Mouse (Mus musculus) myocyte (in vitro differentiated cells): ENCODE measurements around the gene Errfi1. TPM values are rescaled to one million over a fixed set of nuclear protein-coding genes. Genes with fewer than 3 reads are reported as not detected.

ENCODE experiments used
- H3K27me3 ChIP-seq: one replicate; pipeline ENCODE4 v1.6.1; 2011; ENCODE audit not compliant: control insufficient read depth, insufficient read depth, insufficient read length
- H3K36me3 ChIP-seq: one replicate; pipeline ENCODE4 v1.6.1; 2011; ENCODE audit not compliant: control insufficient read depth, insufficient read depth
- H3K4me2 ChIP-seq: one replicate; pipeline ENCODE4 v1.6.1; 2011; ENCODE audit warnings: low read depth, control low read depth
- H3K4me3 ChIP-seq: one replicate; pipeline ENCODE4 v1.5.1; 2011; ENCODE audit warnings: mild to moderate bottlenecking, control low read depth, moderate library complexity
- H3K79me2 ChIP-seq: one replicate; pipeline ENCODE4 v1.6.1; 2011; ENCODE audit not compliant: control insufficient read depth, insufficient read depth
- H3ac ChIP-seq: one replicate; pipeline ENCODE4 v1.6.1; 2011; ENCODE audit not compliant: control insufficient read depth, insufficient read length
- CEBPB ChIP-seq: IDR thresholded peaks from 2 replicates; pipeline ENCODE4 v1.6.1; 2011; ENCODE audit warnings: mild to moderate bottlenecking, moderate library complexity; ENCODE audit not compliant: poor library complexity, insufficient read depth, severe bottlenecking
- E2F4 ChIP-seq: IDR thresholded peaks from one replicate; pipeline ENCODE4 v1.6.1; 2011; ENCODE audit warnings: mild to moderate bottlenecking, control low read depth, moderate library complexity; ENCODE audit not compliant: insufficient read depth
- MAX ChIP-seq: IDR thresholded peaks from one replicate; pipeline ENCODE4 v1.6.1; 2011; ENCODE audit warnings: low read depth, mild to moderate bottlenecking, control low read depth
- MYOD1 ChIP-seq, 3 experiments: IDR thresholded peaks; one replicate each; pipeline ENCODE4 v1.6.1; 2011; ENCODE audit warnings: control low read depth in 2 of 3, low read depth in 2 of 3, mild to moderate bottlenecking in 2 of 3, moderate library complexity in 1 of 3; ENCODE audit not compliant: insufficient read length in 2 of 3, control insufficient read depth in 1 of 3
- MYOG ChIP-seq, 3 experiments: IDR thresholded peaks; one replicate each; pipeline ENCODE4 v1.6.1; 2011; ENCODE audit warnings: control low read depth in 2 of 3, low read depth in 2 of 3, mild to moderate bottlenecking in 2 of 3; ENCODE audit not compliant: insufficient read length in 2 of 3, control insufficient read depth in 1 of 3, insufficient read depth in 1 of 3
- POLR2A ChIP-seq: IDR thresholded peaks from one replicate; pipeline ENCODE4 v1.6.1; 2011; ENCODE audit warnings: low read depth, mild to moderate bottlenecking, control low read depth, moderate library complexity; ENCODE audit not compliant: insufficient read length
- POLR2AphosphoS2 ChIP-seq: IDR thresholded peaks from one replicate; pipeline ENCODE4 v1.6.1; 2011; ENCODE audit warnings: low read depth, control low read depth; ENCODE audit not compliant: insufficient read length
- REST ChIP-seq: IDR thresholded peaks from one replicate; pipeline ENCODE4 v1.6.1; 2011; ENCODE audit warnings: mild to moderate bottlenecking, control low read depth, moderate library complexity; ENCODE audit not compliant: insufficient read depth, insufficient read length
- SRF ChIP-seq: IDR thresholded peaks from one replicate; pipeline ENCODE4 v1.6.1; 2011; ENCODE audit warnings: low read depth; ENCODE audit not compliant: control insufficient read depth, insufficient read length
- TCF12 ChIP-seq: IDR thresholded peaks from one replicate; pipeline ENCODE4 v1.6.1; 2011; ENCODE audit warnings: mild to moderate bottlenecking, control low read depth; ENCODE audit not compliant: poor library complexity, insufficient read depth, severe bottlenecking
- TCF3 ChIP-seq: IDR thresholded peaks from one replicate; pipeline ENCODE4 v1.6.1; 2011; ENCODE audit warnings: low read depth, control low read depth; ENCODE audit not compliant: insufficient read length
- USF1 ChIP-seq: IDR thresholded peaks from one replicate; pipeline ENCODE4 v1.6.1; 2011; ENCODE audit warnings: low read depth, mild to moderate bottlenecking, control low read depth, moderate library complexity
- polyA plus RNA-seq: library from polyadenylated mRNA; unstranded; fragments of >200 nt; fragmentation: generic; extraction: Trizol; gene quantifications from one replicate; pipeline ENCODE4 v1.2.1, GENCODE M21; 2012; ENCODE audit warnings: missing spikeins

Gene Errfi1
- polyA plus RNA-seq, 1 experiment = 18.9 TPM

DNA sequence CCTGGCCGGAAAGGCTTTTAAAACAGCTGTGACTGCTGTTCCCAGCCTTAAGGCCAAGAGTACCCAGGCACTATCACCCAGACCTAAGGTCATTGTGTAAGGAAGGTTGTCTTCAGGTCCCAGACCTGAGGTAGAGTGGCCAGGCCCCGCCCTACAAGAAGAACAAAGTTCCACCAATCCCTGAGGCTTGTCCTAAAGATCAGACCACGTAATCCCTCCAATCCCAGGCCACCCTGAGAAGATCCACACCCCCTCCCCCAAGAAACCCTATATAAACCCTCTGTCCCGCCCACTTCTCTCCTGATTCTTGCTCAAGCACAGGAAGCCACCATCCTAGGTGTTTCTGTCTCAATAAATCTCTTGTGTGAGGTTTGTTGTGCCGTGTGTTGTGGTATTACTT, 26.6 kb downstream of the Errfi1 start:
- Histone ChIP-seq H3ac (no peak overlapping the region), H3K4me2 (no peak overlapping the region), H3K4me3 (no peak overlapping the region), H3K27me3 (no peaks in the 10 kb centered on the region), H3K36me3 (no peaks in the 10 kb centered on the region), H3K79me2 (no peaks in the 10 kb centered on the region)
- TF ChIP-seq E2F4 (no peak), MAX (no peak), SRF (no peak), TCF12 (no peak), POLR2AphosphoS2 (no peak), MYOG (IDR thresholded peaks at IDR 0.05; ENCODE audit: control insufficient read depth in 1 of 3, insufficient read depth in 1 of 3, insufficient read length in 2 of 3, low read depth in 2 of 3) (no peak), POLR2A (no peak), TCF3 (no peak), MYOD1 (IDR thresholded peaks at IDR 0.05; ENCODE audit: control insufficient read depth in 1 of 3, insufficient read length in 2 of 3, low read depth in 2 of 3) (no peak), USF1 (no peak), REST (no peak), CEBPB (no peak)

DNA sequence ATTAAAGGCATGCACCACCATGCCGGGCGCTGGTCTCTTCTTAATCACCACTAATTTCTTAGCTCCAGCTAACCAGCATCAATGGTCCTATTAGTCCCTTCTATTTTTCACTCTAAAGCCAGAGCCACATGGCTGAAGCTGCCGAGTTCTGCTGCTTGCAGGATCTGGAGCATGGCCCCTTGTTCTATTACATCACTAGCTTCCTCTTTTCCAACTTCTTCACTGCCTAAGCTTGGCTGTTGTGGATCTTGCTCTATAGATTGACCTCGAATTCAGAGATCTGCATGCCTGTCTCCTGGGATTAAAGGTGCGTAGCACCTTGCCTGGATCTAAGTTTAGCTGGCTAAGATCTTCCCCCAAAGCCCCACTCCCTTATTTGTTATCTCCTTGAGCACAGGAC, 28.9 kb downstream of the Errfi1 start:
- Histone ChIP-seq H3K4me2 (no peak overlapping the region), H3K79me2 (no peaks in the 10 kb centered on the region), H3K36me3 (no peaks in the 10 kb centered on the region), H3ac (no peak overlapping the region), H3K4me3 (no peak overlapping the region), H3K27me3 (no peaks in the 10 kb centered on the region)
- TF ChIP-seq TCF12 = no peak
- TF ChIP-seq MAX = no peak
- no peak for TF ChIP-seq POLR2AphosphoS2
- TF ChIP-seq E2F4 = no peak
- no peak for TF ChIP-seq SRF
- no peak for TF ChIP-seq USF1
- TF ChIP-seq MYOG (IDR thresholded peaks at IDR 0.05; ENCODE audit: control insufficient read depth in 1 of 3, insufficient read depth in 1 of 3, insufficient read length in 2 of 3, low read depth in 2 of 3) = no peak
- no peak for TF ChIP-seq CEBPB
- TF ChIP-seq REST = no peak
- TF ChIP-seq MYOD1 (IDR thresholded peaks at IDR 0.05; ENCODE audit: control insufficient read depth in 1 of 3, insufficient read length in 2 of 3, low read depth in 2 of 3) = no peak
- TF ChIP-seq POLR2A = no peak
- TF ChIP-seq TCF3 = no peak

DNA sequence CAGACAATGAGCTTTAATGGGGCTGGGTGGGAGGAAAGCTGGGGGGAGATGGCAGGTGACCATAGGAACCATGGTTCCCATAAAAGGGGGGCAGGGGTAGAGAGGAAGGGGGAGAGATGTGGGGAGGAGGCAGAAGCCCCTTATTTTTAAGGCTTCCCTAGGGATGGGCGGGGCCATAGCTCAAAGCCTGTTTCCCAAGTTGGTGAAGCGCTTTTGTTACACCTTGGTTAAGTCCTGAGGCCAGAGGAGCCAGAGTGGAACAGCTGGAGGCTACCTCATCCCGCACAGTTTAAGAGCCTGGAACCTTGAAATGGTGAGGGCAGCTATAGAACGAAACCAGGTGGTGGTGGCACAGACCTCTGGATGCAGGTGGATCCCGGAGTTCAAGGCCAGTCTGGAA, 34.2 kb downstream of the Errfi1 start:
- H3K79me2 ChIP-seq = no peaks in the 10 kb centered on the region
- no peak overlapping the region for H3ac ChIP-seq
- no peak overlapping the region for H3K4me3 ChIP-seq
- no peak for TF ChIP-seq POLR2A
- no peak for TF ChIP-seq MYOD1 (IDR thresholded peaks at IDR 0.05; ENCODE audit: control insufficient read depth in 1 of 3, insufficient read length in 2 of 3, low read depth in 2 of 3)
- TF ChIP-seq USF1 = no peak
- TF ChIP-seq REST = no peak
- no peak for TF ChIP-seq SRF
- no peak for TF ChIP-seq TCF12
- no peak for TF ChIP-seq POLR2AphosphoS2
- no peak for TF ChIP-seq E2F4
- TF ChIP-seq CEBPB = no peak
- no peak for TF ChIP-seq MYOG (IDR thresholded peaks at IDR 0.05; ENCODE audit: control insufficient read depth in 1 of 3, insufficient read depth in 1 of 3, insufficient read length in 2 of 3, low read depth in 2 of 3)
- no peaks in the 10 kb centered on the region for H3K27me3 ChIP-seq
- H3K4me2 ChIP-seq = no peak overlapping the region
- no peaks in the 10 kb centered on the region for H3K36me3 ChIP-seq

DNA sequence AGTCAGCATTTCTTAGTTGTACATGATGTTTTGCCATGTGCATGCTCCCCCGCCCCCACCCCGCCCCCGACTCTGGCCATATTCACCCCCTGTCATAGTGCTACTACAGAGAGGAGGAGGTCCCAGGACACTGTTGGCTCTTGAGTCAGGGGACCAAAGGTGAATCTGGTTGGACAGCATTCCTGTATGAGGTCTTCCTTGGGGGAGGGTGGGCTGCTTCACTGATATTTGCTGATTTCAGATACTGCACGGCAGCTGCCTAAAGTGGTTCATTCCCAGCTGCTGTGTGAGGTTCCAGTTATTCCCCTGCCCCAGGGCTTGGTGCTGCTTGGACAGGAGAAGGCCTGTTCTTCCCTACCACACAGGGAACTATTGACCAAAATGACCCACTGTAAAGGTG, 34.8 kb downstream of the Errfi1 start:
- Histone ChIP-seq H3K4me3 (no peak overlapping the region), H3K36me3 (no peaks in the 10 kb centered on the region), H3ac (no peak overlapping the region), H3K27me3 (no peaks in the 10 kb centered on the region), H3K79me2 (no peaks in the 10 kb centered on the region), H3K4me2 (no peak overlapping the region)
- TF ChIP-seq E2F4 (no peak), TCF3 (no peak), CEBPB (no peak), SRF (no peak), MAX (no peak), MYOD1 (IDR thresholded peaks at IDR 0.05; ENCODE audit: control insufficient read depth in 1 of 3, insufficient read length in 2 of 3, low read depth in 2 of 3) (no peak), POLR2A (no peak), USF1 (no peak), POLR2AphosphoS2 (no peak), TCF12 (no peak), REST (no peak), MYOG (IDR thresholded peaks at IDR 0.05; ENCODE audit: control insufficient read depth in 1 of 3, insufficient read depth in 1 of 3, insufficient read length in 2 of 3, low read depth in 2 of 3) (no peak)
